Mouse (Mus musculus): ENCODE measurements around the gene Cdc42.

DNA sequence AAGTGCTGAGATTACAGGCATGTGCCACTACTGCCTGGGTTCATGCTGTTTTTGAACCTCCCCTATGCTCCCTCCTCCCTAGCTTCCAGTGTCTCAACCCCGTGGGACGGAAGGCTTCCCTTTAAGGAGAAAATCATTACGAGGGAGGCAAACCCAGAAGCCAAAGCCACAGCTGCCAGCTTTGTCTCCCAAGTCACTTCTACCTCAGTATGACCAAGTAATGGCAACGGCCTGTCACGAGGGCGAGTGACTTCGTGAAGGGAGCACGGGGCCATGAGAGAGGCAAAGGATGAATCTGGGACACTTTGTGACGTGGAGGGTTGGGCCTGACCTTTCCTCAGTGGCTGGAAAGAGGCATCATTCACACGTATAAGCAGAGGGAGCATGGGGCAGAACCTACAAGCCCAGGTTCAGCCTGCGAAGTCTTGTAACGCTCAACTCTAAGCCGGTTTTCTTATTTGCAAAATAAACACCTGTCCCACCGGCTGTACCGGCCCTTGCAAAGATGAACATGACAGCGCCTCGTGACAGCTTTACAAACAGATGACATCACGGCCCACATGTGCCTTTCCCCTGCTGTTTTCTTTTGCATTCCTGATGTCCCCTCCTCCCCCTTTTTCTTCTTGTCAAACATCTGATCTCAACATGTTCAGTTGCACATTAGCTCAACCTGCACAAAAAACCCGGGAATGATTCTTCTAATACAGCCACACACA lies 50.4 kb downstream of the Cdc42 start:
- no peak for TF ChIP-seq EP300 (IDR thresholded peaks at IDR 0.05; ENCODE audit: low read depth)
- TF ChIP-seq CTCF (IDR thresholded peaks at IDR 0.05; ENCODE audit: low read depth), result no peak

Measured in liver, embryonic 14.5 days (tissue).